Mouse (Mus musculus): Measurements from ENCODE around the gene Polh. TPM values are rescaled to one million over a fixed set of nuclear protein-coding genes. Genes with fewer than 3 reads are reported as not detected.

Polh gene
- polyA plus RNA-seq (2012; rRNA removed), result 1.1 and 1.2 TPM in 2 replicates

GRCm38 (mm10) chr17:46202421-46203071 lies at the start of gene Polh, which contains the start of gene Xpo5:
Gene Polh (minus strand): TSS chr17:46202645.
Gene Xpo5 (plus strand): TSS chr17:46202782.

GRCm38 (mm10) chr17:46247512-46248188 lies 45.2 kb upstream of the Polh start, which contains the start of the genes Polr1c and Yipf3:
Gene Polr1c (minus strand): TSS chr17:46248054.
Gene Yipf3 (plus strand): TSS chr17:46248080.

GRCm38 (mm10) chr17:46160686-46161085 lies 41.8 kb downstream of the Polh start, which contains the start of gene Gtpbp2:
Gene Gtpbp2 (plus strand): TSS chr17:46161032.

GRCm38 (mm10) chr17:46152847-46153782 lies 49.3 kb downstream of the Polh start, which contains the start of gene Mad2l1bp:
Gene Mad2l1bp (minus strand): TSS chr17:46153553.

GRCm38 (mm10) chr17:46143578-46144423 lies 58.6 kb downstream of the Polh start, which contains the start of gene Rsph9:
Gene Rsph9 (minus strand): TSS chr17:46144216.

Other genes starting within 250 kb of the Polh start
- 63.8 and 87.0 TPM in 2 replicates for gene Vegfa, start 170.3 kb downstream of the Polh start, polyA plus RNA-seq (2012; rRNA removed)
- gene Mrps18a, start 91.7 kb downstream of the Polh start, polyA plus RNA-seq (2012; rRNA removed), result 13.2 and 14.9 TPM in 2 replicates
- gene Rsph9, start 58.4 kb downstream of the Polh start, polyA plus RNA-seq (2012; rRNA removed), result 5.3 and 7.2 TPM in 2 replicates
- gene Mad2l1bp, start 49.1 kb downstream of the Polh start, polyA plus RNA-seq (2012; rRNA removed), result 8.1 and 10.0 TPM in 2 replicates
- 55.4 and 62.2 TPM in 2 replicates for gene Gtpbp2, start 41.6 kb downstream of the Polh start, polyA plus RNA-seq (2012; rRNA removed)
- gene Xpo5, start 137 bp upstream of the Polh start, polyA plus RNA-seq (2012; rRNA removed), result 4.7 and 5.9 TPM in 2 replicates
- 15.7 and 21.4 TPM in 2 replicates for gene Polr1c, start 45.4 kb upstream of the Polh start, polyA plus RNA-seq (2012; rRNA removed)
- 209 and 224 TPM in 2 replicates for gene Yipf3, start 45.4 kb upstream of the Polh start, polyA plus RNA-seq (2012; rRNA removed)
- 2.5 and 3.8 TPM in 2 replicates for gene Lrrc73, start 50.9 kb upstream of the Polh start, polyA plus RNA-seq (2012; rRNA removed)
- gene Tjap1, start 80.4 kb upstream of the Polh start, polyA plus RNA-seq (2012; rRNA removed), result 24.8 and 27.8 TPM in 2 replicates
- gene Dlk2, start 94.8 kb upstream of the Polh start, polyA plus RNA-seq (2012; rRNA removed), result 8.6 and 10.5 TPM in 2 replicates
- 15.6 and 18.3 TPM in 2 replicates for gene Abcc10, start 125.7 kb upstream of the Polh start, polyA plus RNA-seq (2012; rRNA removed)
- 1.2 and 1.3 TPM in 2 replicates for gene Zfp318, start 181.1 kb upstream of the Polh start, polyA plus RNA-seq (2012; rRNA removed)
- 0.63 and 1.9 TPM in 2 replicates for gene Crip3, start 226.3 kb upstream of the Polh start, polyA plus RNA-seq (2012; rRNA removed)
- not detected in 2 replicates for gene Slc22a7, start 235.8 kb upstream of the Polh start, polyA plus RNA-seq (2012; rRNA removed)

Measured in stomach, adult 2 months (tissue).